In genomic region chr12:55017119-55017721, GRCm38 (mm10) we compare ENCODE assay signal across 41 mouse cellular contexts. TPM values are rescaled to one million over a fixed set of nuclear protein-coding genes. Genes with fewer than 3 reads are reported as not detected.
DNase-seq lines count a peak whose midpoint lies in the region; ATAC-seq and TF ChIP-seq lines count a peak whose summit lies in the region.
"Had no signal": no experiment of that assay in that cellular context is flagged by ENCODE, and none has a peak within 500 bp of the region (broad histone marks: within the 10 kb centered on the region; RNA-seq: fewer than 3 reads in every experiment).

No protein-coding gene starts in this region.

- no peaks in the 10 kb centered on the region for H3K36me3 ChIP-seq in spleen, adult 2 months (ENCODE audit: control insufficient read depth, insufficient read depth, low read length)
- H3K36me3 ChIP-seq in limb, embryonic 13.5 days: no peaks in the 10 kb centered on the region
- H3K36me3 ChIP-seq: forebrain, embryonic 15.5 days; midbrain, embryonic 13.5 days had no signal

- peak overlapping the region; percentile 85 for H3K27ac ChIP-seq in spleen, adult 2 months (ENCODE audit: insufficient read depth, low read length)
- no peak overlapping the region for H3K27ac ChIP-seq in limb, embryonic 13.5 days
- H3K27ac ChIP-seq: forebrain, embryonic 15.5 days; gastrocnemius, adult 2 months; macrophage; midbrain, embryonic 13.5 days had no signal

- H3K9ac ChIP-seq in limb, embryonic 13.5 days: no peak overlapping the region
- H3K9ac ChIP-seq: forebrain, embryonic 15.5 days; midbrain, embryonic 13.5 days had no signal

- 48% methylated on average over 9 of the region's 9 CpGs for WGBS in spleen, adult 2 months
- WGBS in limb, embryonic 13.5 days: 25% methylated on average over 9 of the region's 9 CpGs

- no peak for TF ChIP-seq CTCF in spleen, adult 2 months (IDR thresholded peaks at IDR 0.05; ENCODE audit: extremely low read depth, insufficient read depth, insufficient read length, insufficient replicate concordance)

- intact Hi-C loops in heart, postnatal 36 days (cut with DNase I): no loop called here

- peak; percentile 52 for DNase-seq in heart, adult 11 months
- DNase-seq in heart, postnatal 36 days: no peak
- no peak for DNase-seq in spleen, adult 2 months (ENCODE audit: low read depth in 1 of 2, low spot score in 2 of 2)
- no peak for DNase-seq in spleen, adult 12 weeks (ENCODE audit: low spot score)
- DNase-seq in brain, adult 2 months (ENCODE audit: low read depth, low spot score): peak; percentile 14
- no peak for DNase-seq in neural tube, embryonic 10.5 days (ENCODE audit: extremely low spot score, low spot score)
- DNase-seq in testis, postnatal 14 days (ENCODE audit: low spot score): no peak
- DNase-seq: adrenal gland, adult 2 months; cerebellum, adult 11-12 months; cerebellum, postnatal 10 days; gastrocnemius, adult 2 months; heart, postnatal 14 days; kidney, adult 2 months; kidney, postnatal 4 days; layer of hippocampus, postnatal 36 days; left cerebral cortex, postnatal 4 days; lung, adult 2 months; lung, postnatal 10 days; right cerebral cortex, postnatal 4 days; thymus, postnatal 25 days had no signal

- H3K4me1 ChIP-seq in spleen, adult 2 months (ENCODE audit: control insufficient read depth, insufficient read depth, insufficient read length): peaks cover 20% of the 10 kb centered on the region
- peaks cover 14% of the 10 kb centered on the region for H3K4me1 ChIP-seq in limb, embryonic 13.5 days
- H3K4me1 ChIP-seq: midbrain, embryonic 13.5 days had no signal

- ATAC-seq in limb, embryonic 13.5 days (ENCODE audit: low FRiP score, low read depth): no peak
- ATAC-seq: forebrain, embryonic 15.5 days; hindbrain, embryonic 16.5 days; midbrain, embryonic 13.5 days had no signal

- no peaks in the 10 kb centered on the region for H3K9me3 ChIP-seq in limb, embryonic 13.5 days
- H3K9me3 ChIP-seq: forebrain, embryonic 15.5 days; midbrain, embryonic 13.5 days had no signal

- 0 out of 2 replicates have a peak overlapping the region, but pooled peaks have one; percentile 12 for H3K4me2 ChIP-seq in limb, embryonic 13.5 days (replicated peaks)
- H3K4me2 ChIP-seq: forebrain, embryonic 15.5 days; liver, embryonic 11.5 days; midbrain, embryonic 13.5 days had no signal

- H3K4me3 ChIP-seq in spleen, adult 2 months (ENCODE audit: extremely low read depth, insufficient read depth, insufficient read length): no peak overlapping the region
- H3K4me3 ChIP-seq in limb, embryonic 13.5 days: no peak overlapping the region
- H3K4me3 ChIP-seq: forebrain, embryonic 15.5 days; gastrocnemius, adult 2 months; midbrain, embryonic 13.5 days had no signal

- TF ChIP-seq POLR2A in spleen, adult 2 months (IDR thresholded peaks at IDR 0.05; ENCODE audit: low read depth, low read length): no peak

- H3K27me3 ChIP-seq in spleen, adult 2 months (ENCODE audit: control insufficient read depth, insufficient read depth, low read length): no peaks in the 10 kb centered on the region
- no peaks in the 10 kb centered on the region for H3K27me3 ChIP-seq in limb, embryonic 13.5 days
- H3K27me3 ChIP-seq: forebrain, embryonic 15.5 days; midbrain, embryonic 13.5 days had no signal

RNA-seq across cellular contexts. Expression of gene Baz1a, which starts 3.1 kb away (rescaled TPM):
- 10 to 100 TPM in 1 of 2 experiments, 1 to 10 TPM in 1; 8.9 to 14.3 TPM for total RNA-seq in heart, postnatal 36 days (2021)
- 8.1 and 8.2 TPM in 2 replicates for polyA plus RNA-seq in spleen, adult 2 months (2012; rRNA removed)
- 21.6 and 23.7 TPM in 2 replicates for polyA plus RNA-seq in limb, embryonic 13.5 days (2015; fragmentation: Nextera tagmentation; extraction: Ambion mirVana)

RNA-seq across cellular contexts. Expression of gene Gm20403, which starts 30.9 kb away (rescaled TPM):
- total RNA-seq in heart, postnatal 36 days (2021): not detected
- not detected in 2 replicates for polyA plus RNA-seq in spleen, adult 2 months (2012; rRNA removed)
- polyA plus RNA-seq in limb, embryonic 13.5 days (2015; fragmentation: Nextera tagmentation; extraction: Ambion mirVana): not detected in 2 replicates
- total RNA-seq: adrenal gland, adult 2 months; adrenal gland, postnatal 4 days; common myeloid progenitor, adult 5-6 weeks; gastrocnemius, adult 2 months; heart, postnatal 14 days; layer of hippocampus, adult 8-10 months; layer of hippocampus, postnatal 36 days; left cerebral cortex, postnatal 4 days; megakaryocyte-erythroid progenitor cell, adult 5-6 weeks; neutrophil, adult 5-6 weeks had no signal
- polyA plus RNA-seq: activated CD4-positive, CD25-positive, alpha-beta regulatory T cell, adult 4 months; adrenal gland, adult 2 months; CD4-positive, CD25-positive, alpha-beta regulatory T cell, adult 4 months; forebrain, embryonic 15.5 days; gonadal fat pad, adult 2 months; heart, embryonic 14.5 days; hindbrain, embryonic 11.5 days; hindbrain, embryonic 16.5 days; intestine, embryonic 14.5 days; kidney, adult 2 months; kidney, embryonic 16.5 days; liver, embryonic 11.5 days; lung, adult 2 months; macrophage; midbrain, embryonic 13.5 days; neural tube, embryonic 11.5 days; stomach, embryonic 14.5 days; testis, adult 2 months had no signal

Comparison
In these comparisons a context has a peak if more than half of its experiments do, and no peak if none do; other contexts are left out.
1. DNase-seq: peak in heart, adult 11 months (single experiment) and brain, adult 2 months (single experiment); none in heart, postnatal 36 days (0 of 2), spleen, adult 2 months (0 of 2), spleen, adult 12 weeks (single experiment), neural tube, embryonic 10.5 days (single experiment) and testis, postnatal 14 days (single experiment).